Mouse (Mus musculus) stomach, postnatal 0 days (tissue): Measurements from ENCODE around the gene Mctp1.
"Not testable (repeated sequence)": the region's sequence is repeated elsewhere in the genome, so short reads cannot be mapped to it uniquely, and the experiment has no call there.

Experiments used
- CTCF ChIP-seq: IDR thresholded peaks from 2 replicates; pipeline ENCODE4 v1.5.1; 2016; ENCODE audit warnings: antibody characterized with exemption, low read depth, mild to moderate bottlenecking, moderate library complexity
- EP300 ChIP-seq: optimal IDR thresholded peaks from 2 replicates; pipeline ENCODE3; 2016; ENCODE audit warnings: antibody characterized with exemption

DNA sequence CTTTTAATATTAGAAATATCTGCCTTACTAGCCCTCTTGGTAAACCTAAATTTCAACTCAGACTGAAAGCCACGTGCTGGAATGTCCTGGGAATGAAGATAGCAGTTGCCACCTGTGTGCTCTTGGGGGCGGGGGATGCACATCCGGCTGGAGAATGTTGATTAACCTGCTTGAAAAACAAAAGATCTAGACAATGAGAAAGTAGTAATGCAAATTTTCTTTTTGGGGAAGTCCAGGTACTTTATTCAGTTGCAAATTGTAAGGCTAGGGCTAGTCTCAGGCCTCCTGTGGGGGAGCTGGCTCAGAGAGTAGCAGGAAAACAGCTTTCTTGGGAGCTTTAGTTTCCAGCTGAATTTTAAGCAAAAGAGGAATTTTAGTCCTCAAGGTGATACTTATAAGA is 67.2 kb downstream of the Mctp1 start:
- TF ChIP-seq CTCF, EP300: not testable (repeated sequence)
